Mouse (Mus musculus) midbrain, embryonic 14.5 days (tissue): ENCODE results near the gene Tmem120b. TPM values are rescaled to one million over a fixed set of nuclear protein-coding genes. Genes with fewer than 3 reads are reported as not detected.

Experiments
- ATAC-seq: fragments of 200-750 bp; cut with Nextera tagmentation; 2 replicates; pipeline ENCODE4 v1.8.0; 2017; ENCODE audit warnings: moderate number of reproducible peaks, moderate library complexity; ENCODE audit not compliant: low FRiP score, low TSS enrichment
- DNase-seq: peaks from one replicate; pipeline ENCODE4 v3.0.0-alpha.2; 2015
- H3K27ac ChIP-seq: fragments of 300-500 bp; sonication (generic); replicated peaks from 2 replicates; pipeline ENCODE4 v1.5.1; 2014; ENCODE audit warnings: mild to moderate bottlenecking, low read depth, low read length, moderate library complexity
- H3K27me3 ChIP-seq: fragments of 300-500 bp; sonication (generic); 2 replicates; pipeline ENCODE4 v1.6.1; 2014; ENCODE audit warnings: low read length, control low read depth, mixed read lengths; ENCODE audit not compliant: control insufficient read depth, insufficient read depth
- H3K36me3 ChIP-seq: fragments of 300-500 bp; sonication (generic); 2 replicates; pipeline ENCODE4 v1.6.1; 2014; ENCODE audit warnings: low read length, control low read depth; ENCODE audit not compliant: control insufficient read depth, insufficient read depth
- H3K4me1 ChIP-seq: fragments of 300-500 bp; sonication (generic); 2 replicates; pipeline ENCODE4 v1.6.1; 2014; ENCODE audit warnings: mild to moderate bottlenecking, antibody characterized with exemption, low read length, control low read depth; ENCODE audit not compliant: control insufficient read depth, insufficient read depth
- H3K4me2 ChIP-seq: fragments of 300-500 bp; sonication (generic); 2 replicates; pipeline ENCODE4 v1.6.1; 2014; ENCODE audit warnings: mild to moderate bottlenecking, low read length, moderate library complexity
- H3K4me3 ChIP-seq: fragments of 300-500 bp; sonication (generic); replicated peaks from 2 replicates; pipeline ENCODE4 v1.5.1; 2014; ENCODE audit warnings: low read depth, low read length
- H3K9ac ChIP-seq: fragments of 300-500 bp; sonication (generic); replicated peaks from 2 replicates; pipeline ENCODE4 v1.6.1; 2014; ENCODE audit warnings: mild to moderate bottlenecking, low read length, moderate library complexity
- H3K9me3 ChIP-seq: fragments of 300-500 bp; sonication (generic); 2 replicates; pipeline ENCODE4 v1.6.1; 2016; ENCODE audit warnings: low read length, control low read depth, mixed read lengths; ENCODE audit not compliant: control insufficient read depth
- WGBS: fragments of 180-500 bp; shearing (Covaris S2); extraction: QIAGEN DNeasy Blood & Tissue Kit; methylation state at CpG from one replicate; pipeline ENCODE4 v1.1.7; 2014; 5-methylcytosine and 5-hydroxymethylcytosine counted together
- polyA plus RNA-seq: library from polyadenylated mRNA; unstranded; fragments of >200 nt; fragmentation: Nextera tagmentation; extraction: Ambion mirVana; gene quantifications from 2 replicates; pipeline ENCODE4 v1.2.1, GENCODE M21; 2014

The Tmem120b gene
- polyA plus RNA-seq, 1 experiment from 2014 or later = 12.7 TPM

DNA sequence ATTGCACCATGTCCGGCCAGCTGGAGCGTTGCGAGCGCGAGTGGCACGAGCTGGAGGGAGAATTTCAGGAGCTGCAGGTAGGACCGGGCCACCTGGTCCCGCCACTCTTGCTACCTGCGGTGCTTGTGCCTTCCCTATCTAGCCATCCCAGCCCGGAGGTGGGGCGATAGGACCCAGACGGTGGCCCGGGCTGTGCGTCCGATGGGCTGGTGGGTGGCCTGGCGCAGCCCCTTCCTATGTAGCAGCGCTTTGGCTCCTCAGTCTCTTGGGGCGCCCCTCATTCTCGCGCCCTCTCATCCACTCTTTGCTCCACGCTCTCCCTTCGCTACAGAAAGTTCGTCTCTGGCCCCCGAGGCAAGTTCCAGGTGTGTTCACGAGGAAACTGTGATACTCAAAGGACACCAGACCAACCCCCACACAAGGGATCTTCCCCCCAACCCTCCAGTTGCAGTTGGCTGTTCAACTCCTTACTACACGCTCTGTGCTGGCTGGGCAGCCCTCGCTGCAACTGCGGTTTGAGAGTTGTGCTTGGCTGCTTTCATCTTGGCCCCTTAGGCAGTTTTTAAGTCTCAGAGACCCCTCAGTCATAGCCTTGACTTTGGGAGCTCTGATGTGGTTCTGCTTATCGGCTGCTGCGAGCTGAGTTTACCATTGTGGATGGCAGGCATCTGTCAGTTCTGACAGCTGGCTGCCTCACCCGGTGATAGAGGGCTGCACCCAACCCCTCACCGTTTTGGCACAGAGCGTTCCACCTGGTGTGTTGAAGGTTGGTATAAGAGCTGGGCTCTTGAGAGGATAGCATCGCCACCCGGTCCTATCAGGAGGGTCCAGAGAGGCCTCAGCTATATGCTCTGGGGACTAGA, 8.4 kb downstream of the Tmem120b start:
- no peaks in the 10 kb centered on the region for H3K27me3 ChIP-seq
- peak overlapping the region; percentile 64; the same call in 1 of the 2 replicates for H3K27ac ChIP-seq
- H3K9ac ChIP-seq = peak overlapping the region; percentile 70
- peak; percentile 81 for ATAC-seq
- no peaks in the 10 kb centered on the region for H3K9me3 ChIP-seq
- peak; percentile 72 for DNase-seq
- 5% methylated on average over 34 of the region's 35 CpGs for WGBS
- H3K4me3 ChIP-seq = peak overlapping the region; percentile 78
- no peaks in the 10 kb centered on the region for H3K36me3 ChIP-seq
- peak overlapping the region; percentile 96 for H3K4me2 ChIP-seq
- H3K4me1 ChIP-seq = peaks cover 14% of the 10 kb centered on the region

DNA sequence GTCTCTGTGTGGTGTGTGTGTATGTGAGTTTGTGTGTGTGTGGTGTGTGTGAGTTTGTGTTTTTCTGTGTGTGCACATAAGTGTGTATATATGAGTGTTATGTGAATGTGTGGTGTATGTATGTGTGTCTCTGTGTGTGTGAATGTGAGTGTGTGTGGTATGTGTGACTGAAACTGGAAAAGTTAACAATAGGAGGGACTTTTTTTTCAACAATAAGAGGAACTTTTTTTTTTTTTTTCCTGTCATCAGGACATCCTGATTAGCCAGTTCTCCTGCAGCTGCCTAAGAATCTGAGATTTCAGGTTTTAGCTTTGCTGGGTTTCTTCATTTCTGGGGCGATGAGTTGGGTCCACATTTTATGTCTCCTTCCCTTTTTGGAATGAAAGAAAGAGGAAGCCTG, 11.4 kb downstream of the Tmem120b start:
- no peak for ATAC-seq
- Histone ChIP-seq H3K36me3 (no peaks in the 10 kb centered on the region), H3K4me3 (no peak overlapping the region), H3K4me2 (no peak overlapping the region), H3K4me1 (peaks cover 14% of the 10 kb centered on the region), H3K27ac (no peak overlapping the region), H3K9me3 (no peaks in the 10 kb centered on the region), H3K9ac (no peak overlapping the region), H3K27me3 (no peaks in the 10 kb centered on the region)
- DNase-seq = no peak
- WGBS = 91% methylated on average over 1 of the region's 1 CpGs

DNA sequence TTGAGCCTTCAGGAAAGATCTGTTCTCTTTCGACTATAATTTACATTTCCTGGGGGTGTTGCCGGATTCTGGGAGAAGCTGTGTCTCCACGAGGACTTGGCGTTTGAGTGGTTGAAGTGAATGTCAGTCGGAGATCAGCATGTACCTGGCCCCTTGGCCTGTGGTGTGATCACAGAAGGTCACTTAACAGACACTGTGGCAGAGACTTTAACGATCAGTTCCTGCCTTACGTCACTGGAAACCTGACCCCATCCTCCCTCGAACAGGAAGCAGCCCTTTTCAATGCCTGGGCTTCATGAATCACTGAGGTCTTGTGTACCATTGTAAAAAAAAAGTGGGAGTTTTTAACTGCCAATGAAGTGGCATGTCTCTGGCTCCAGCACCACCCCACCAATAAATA, 11.8 kb downstream of the Tmem120b start:
- ATAC-seq = no peak
- DNase-seq = no peak
- Histone ChIP-seq H3K4me1 (peaks cover 14% of the 10 kb centered on the region), H3K36me3 (no peaks in the 10 kb centered on the region), H3K27ac (no peak overlapping the region), H3K4me3 (no peak overlapping the region), H3K27me3 (no peaks in the 10 kb centered on the region), H3K9me3 (no peaks in the 10 kb centered on the region), H3K9ac (no peak overlapping the region), H3K4me2 (no peak overlapping the region)
- WGBS = 92% methylated on average over 8 of the region's 8 CpGs

DNA sequence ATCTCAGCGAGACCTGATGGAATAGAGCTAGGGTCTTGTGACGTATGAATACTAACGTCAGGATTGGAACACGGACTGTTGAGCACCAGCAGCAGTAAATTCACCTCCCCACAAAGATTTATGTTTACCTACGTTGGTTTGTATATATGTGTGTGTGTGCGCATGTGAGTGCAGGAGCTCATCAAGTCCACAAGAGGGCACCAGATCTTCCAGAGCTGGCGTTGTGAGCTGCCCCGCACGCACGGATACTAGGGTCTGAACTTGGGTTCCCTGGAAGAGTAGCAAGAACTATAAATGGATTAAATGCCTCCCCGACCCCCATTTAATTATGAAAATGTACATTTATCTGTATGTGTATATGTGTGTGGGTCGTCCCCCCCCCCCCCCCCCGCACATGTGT, 12.3 kb downstream of the Tmem120b start:
- 98% methylated on average over 13 of the region's 13 CpGs for WGBS
- ATAC-seq (no peak), DNase-seq (no peak)
- Histone ChIP-seq H3K27ac (no peak overlapping the region), H3K27me3 (no peaks in the 10 kb centered on the region), H3K9me3 (no peaks in the 10 kb centered on the region), H3K36me3 (no peaks in the 10 kb centered on the region), H3K4me3 (no peak overlapping the region), H3K9ac (no peak overlapping the region), H3K4me1 (peaks cover 13% of the 10 kb centered on the region), H3K4me2 (no peak overlapping the region)

DNA sequence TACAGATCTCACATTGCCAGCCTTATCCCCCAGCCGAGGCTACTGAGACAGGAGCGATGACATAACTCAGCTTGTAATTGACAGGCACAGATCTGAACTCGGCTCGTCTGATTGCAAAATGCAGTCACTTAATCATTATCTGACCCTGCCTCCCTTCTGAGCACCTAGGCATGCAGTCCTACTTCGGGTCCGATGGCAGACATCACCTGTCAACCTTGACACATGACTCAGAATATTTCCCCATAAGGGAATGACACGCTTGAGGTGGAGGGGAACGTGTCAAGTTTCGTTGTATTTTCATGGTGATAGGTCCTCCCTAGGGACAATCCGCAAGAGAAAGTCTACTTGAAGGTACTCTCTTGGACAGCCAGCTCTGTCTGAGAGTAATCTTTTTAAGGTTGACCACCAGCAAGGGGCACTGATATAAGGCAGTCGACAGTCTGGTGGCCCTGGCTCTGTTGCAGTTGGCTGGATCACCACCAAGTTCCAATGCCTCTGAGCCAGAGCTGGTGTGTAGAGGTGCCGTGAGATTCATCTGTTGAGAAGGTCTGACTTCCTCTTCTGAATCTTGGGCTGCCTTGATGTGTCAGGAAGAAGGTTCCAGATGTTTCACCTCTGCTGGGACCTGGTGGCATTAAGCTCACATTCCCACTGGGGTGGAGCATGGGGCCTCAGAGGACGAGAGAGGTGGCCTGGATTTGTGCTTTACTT, 15.3 kb downstream of the Tmem120b start:
- no peaks in the 10 kb centered on the region for H3K27me3 ChIP-seq
- H3K27ac ChIP-seq = no peak overlapping the region
- H3K4me2 ChIP-seq = no peak overlapping the region
- no peak for ATAC-seq
- WGBS = 70% methylated on average over 13 of the region's 13 CpGs
- H3K9me3 ChIP-seq = no peaks in the 10 kb centered on the region
- H3K9ac ChIP-seq = no peak overlapping the region
- DNase-seq = no peak
- no peaks in the 10 kb centered on the region for H3K36me3 ChIP-seq
- no peaks in the 10 kb centered on the region for H3K4me1 ChIP-seq
- H3K4me3 ChIP-seq = no peak overlapping the region

DNA sequence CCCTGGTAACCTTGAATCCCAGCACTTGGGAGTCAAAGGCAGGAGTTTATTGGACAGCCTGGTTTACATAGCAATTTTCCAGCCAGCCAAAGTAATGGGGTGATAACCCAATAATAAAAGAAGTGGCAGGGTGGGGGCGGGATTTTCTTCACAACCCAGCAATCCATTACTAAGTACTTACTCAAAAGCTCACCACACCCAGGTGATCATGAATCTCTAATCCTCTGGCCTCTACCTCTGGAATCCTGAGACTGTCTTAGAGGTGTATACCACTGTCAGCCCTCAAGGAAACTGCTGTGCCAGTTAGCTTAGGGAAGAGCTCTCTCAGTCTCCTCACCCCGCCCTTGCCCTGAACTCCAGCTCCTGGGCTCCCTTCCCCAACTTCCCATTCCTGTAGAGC, 18.3 kb downstream of the Tmem120b start:
- ATAC-seq (no peak), DNase-seq (no peak)
- Histone ChIP-seq H3K27ac (no peak overlapping the region), H3K9ac (no peak overlapping the region), H3K9me3 (no peaks in the 10 kb centered on the region), H3K4me1 (no peaks in the 10 kb centered on the region), H3K4me2 (no peak overlapping the region), H3K36me3 (no peaks in the 10 kb centered on the region), H3K27me3 (no peaks in the 10 kb centered on the region), H3K4me3 (no peak overlapping the region)
- 73% methylated on average over 2 of the region's 2 CpGs for WGBS

DNA sequence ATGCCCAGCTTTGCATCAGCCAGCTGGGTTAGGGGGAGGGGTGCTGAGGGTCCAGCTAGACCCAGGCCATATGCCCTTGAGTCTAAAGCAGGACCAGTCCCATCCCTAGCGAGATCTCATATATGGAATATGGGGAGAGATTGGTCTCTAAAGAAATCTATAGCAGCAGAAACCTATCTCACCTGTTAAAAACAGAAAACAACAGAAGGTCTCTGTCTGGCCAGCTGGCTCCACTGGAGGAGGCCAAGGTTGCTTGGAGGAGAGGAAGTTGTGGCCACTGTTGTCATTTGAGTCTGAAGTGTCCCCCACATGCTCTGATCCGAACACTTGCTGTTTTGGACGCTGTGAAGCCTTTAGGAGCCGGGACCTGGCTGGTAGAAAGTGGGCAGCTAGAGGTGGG, 20.6 kb downstream of the Tmem120b start:
- no peak overlapping the region for H3K4me3 ChIP-seq
- no peak overlapping the region for H3K9ac ChIP-seq
- no peaks in the 10 kb centered on the region for H3K9me3 ChIP-seq
- no peak overlapping the region for H3K27ac ChIP-seq
- no peaks in the 10 kb centered on the region for H3K4me1 ChIP-seq
- H3K4me2 ChIP-seq = no peak overlapping the region
- no peaks in the 10 kb centered on the region for H3K27me3 ChIP-seq
- no peak for ATAC-seq
- 94% methylated on average over 4 of the region's 4 CpGs for WGBS
- no peak for DNase-seq
- no peaks in the 10 kb centered on the region for H3K36me3 ChIP-seq

DNA sequence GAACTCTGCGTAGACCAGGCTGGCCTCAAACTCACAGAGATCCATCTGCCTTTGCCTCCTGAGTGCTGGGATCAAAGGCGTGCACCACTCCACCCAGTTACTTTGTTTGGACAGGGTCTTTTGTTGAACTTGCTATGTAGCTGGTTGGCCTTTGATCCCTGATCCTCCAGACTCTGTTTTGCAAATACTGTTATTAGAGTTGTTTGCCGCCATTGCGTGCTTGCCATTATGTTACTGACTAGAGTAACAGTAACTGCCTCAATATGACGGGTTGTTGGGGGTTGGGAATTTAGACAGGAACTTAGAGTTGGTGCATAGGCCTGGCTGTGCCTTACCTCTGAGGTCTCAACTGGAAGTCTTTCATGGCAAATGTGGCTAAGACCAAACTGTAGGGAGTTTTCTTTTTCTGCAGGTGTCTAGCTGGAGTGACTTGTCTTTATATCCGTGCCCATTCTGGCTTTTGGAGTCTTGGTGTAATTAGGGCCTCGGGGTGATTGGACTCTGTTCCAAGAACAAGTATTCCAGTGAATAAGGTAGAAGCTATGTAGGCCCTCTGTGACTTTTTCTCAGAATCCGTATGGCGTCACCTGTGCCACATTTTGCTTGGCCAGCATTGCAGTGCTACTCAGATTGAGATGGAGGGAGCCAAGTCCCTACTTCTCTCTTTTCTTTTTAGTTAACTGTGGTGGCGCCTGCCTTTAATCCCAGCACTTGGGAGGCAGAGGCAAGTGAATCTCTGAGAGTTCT, 22.5 kb downstream of the Tmem120b start:
- H3K27me3 ChIP-seq = no peaks in the 10 kb centered on the region
- H3K4me1 ChIP-seq = no peaks in the 10 kb centered on the region
- no peak for DNase-seq
- WGBS = 88% methylated on average over 10 of the region's 10 CpGs
- no peak for ATAC-seq
- no peak overlapping the region for H3K9ac ChIP-seq
- H3K27ac ChIP-seq = no peak overlapping the region
- no peaks in the 10 kb centered on the region for H3K36me3 ChIP-seq
- no peak overlapping the region for H3K4me3 ChIP-seq
- H3K9me3 ChIP-seq = no peaks in the 10 kb centered on the region
- no peak overlapping the region for H3K4me2 ChIP-seq
